Mouse (Mus musculus) intestine, embryonic 15.5 days (tissue): ENCODE measurements around the gene Rps2. TPM values are rescaled to one million over a fixed set of nuclear protein-coding genes. Genes with fewer than 3 reads are reported as not detected.
A peak's percentile ranks its signal among the peaks of the same experiment; 100 is the strongest.

Experiments used
- ATAC-seq: fragments of 200-750 bp; cut with Nextera tagmentation; 2 replicates; pipeline ENCODE4 v1.8.0; 2017; ENCODE audit warnings: moderate TSS enrichment, moderate library complexity
- H3K27ac ChIP-seq: fragments of 300-500 bp; sonication (generic); 2 replicates; pipeline ENCODE4 v1.5.1; 2015; ENCODE audit warnings: mild to moderate bottlenecking, inconsistent platforms
- H3K27me3 ChIP-seq: fragments of 300-500 bp; sonication (generic); replicated peaks from 2 replicates; pipeline ENCODE4 v1.6.1; 2015; ENCODE audit warnings: inconsistent platforms
- H3K36me3 ChIP-seq: fragments of 300-500 bp; sonication (generic); 2 replicates; pipeline ENCODE4 v1.6.1; 2015; ENCODE audit warnings: inconsistent platforms
- H3K4me1 ChIP-seq: fragments of 300-500 bp; sonication (generic); replicated peaks from 2 replicates; pipeline ENCODE4 v1.6.1; 2015; ENCODE audit warnings: inconsistent platforms
- H3K4me2 ChIP-seq: fragments of 300-500 bp; sonication (generic); replicated peaks from 2 replicates; pipeline ENCODE4 v1.6.1; 2015; ENCODE audit warnings: mild to moderate bottlenecking, inconsistent platforms
- H3K4me3 ChIP-seq: fragments of 300-500 bp; sonication (generic); replicated peaks from 2 replicates; pipeline ENCODE4 v1.5.1; 2015; ENCODE audit warnings: inconsistent platforms
- H3K9ac ChIP-seq: fragments of 300-500 bp; sonication (generic); 2 replicates; pipeline ENCODE4 v1.6.1; 2015; ENCODE audit warnings: inconsistent platforms
- H3K9me3 ChIP-seq: fragments of 300-500 bp; sonication (generic); 2 replicates; pipeline ENCODE4 v1.6.1; 2016; ENCODE audit warnings: inconsistent platforms
- WGBS: fragments of 180-500 bp; shearing (Covaris S2); methylation state at CpG from one replicate; pipeline ENCODE4 v1.1.7; 2015; 5-methylcytosine and 5-hydroxymethylcytosine counted together
- polyA plus RNA-seq: library from polyadenylated mRNA; unstranded; fragments of >200 nt; fragmentation: Nextera tagmentation; extraction: Ambion mirVana; gene quantifications from 2 replicates; pipeline ENCODE4 v1.2.1, GENCODE M21; 2015

Rps2 gene
- polyA plus RNA-seq, 1 experiment from 2014 or later: 1,514 TPM

DNA sequence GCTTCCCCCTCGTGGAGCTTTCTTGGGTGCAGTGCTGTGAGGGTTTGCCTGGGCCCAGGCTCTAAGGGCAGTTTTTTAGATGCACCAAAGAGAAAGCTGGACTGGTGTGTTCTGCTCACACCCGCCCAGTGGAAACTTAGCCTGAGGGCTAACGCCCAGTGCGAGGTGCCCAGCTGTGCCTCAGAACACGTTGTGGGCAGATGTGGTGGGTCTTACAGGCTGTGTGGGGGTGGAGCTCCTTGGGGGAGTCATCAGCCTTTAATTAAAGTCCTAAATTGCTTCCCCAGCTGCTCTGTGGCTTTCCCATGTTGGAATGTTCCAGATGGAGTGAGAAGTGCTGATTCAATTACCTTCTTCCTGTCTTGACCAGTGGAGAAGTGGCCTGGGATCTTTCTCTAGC lies 43.2 kb downstream of the Rps2 start:
- WGBS: 53% methylated on average over 5 of the region's 5 CpGs
- no peaks in the 10 kb centered on the region for H3K36me3 ChIP-seq

GRCm38 (mm10) chr17:24765016-24765905 lies 47.3 kb downstream of the Rps2 start:
- Histone ChIP-seq H3K4me2 (no peak overlapping the region), H3K4me1 (peaks cover 3% of the 10 kb centered on the region; the same call in 1 of the 2 replicates), H3K27me3 (no peaks in the 10 kb centered on the region), H3K36me3 (no peaks in the 10 kb centered on the region), H3K9ac (no peak overlapping the region), H3K27ac (0 out of 2 replicates have a peak overlapping the region, but pooled peaks have one; percentile 14), H3K4me3 (no peak overlapping the region), H3K9me3 (no peaks in the 10 kb centered on the region)
- ATAC-seq: no peak
- WGBS: 46% methylated on average over 22 of the region's 22 CpGs

More for the DNA sequence above, 43.2 kb downstream of the Rps2 start:
- Histone ChIP-seq H3K27ac (no peak overlapping the region), H3K9ac (no peak overlapping the region), H3K4me1 (peaks cover 3% of the 10 kb centered on the region; the same call in 1 of the 2 replicates), H3K27me3 (no peaks in the 10 kb centered on the region), H3K9me3 (no peaks in the 10 kb centered on the region), H3K4me2 (no peak overlapping the region), H3K4me3 (no peak overlapping the region)
- ATAC-seq: no peak

DNA sequence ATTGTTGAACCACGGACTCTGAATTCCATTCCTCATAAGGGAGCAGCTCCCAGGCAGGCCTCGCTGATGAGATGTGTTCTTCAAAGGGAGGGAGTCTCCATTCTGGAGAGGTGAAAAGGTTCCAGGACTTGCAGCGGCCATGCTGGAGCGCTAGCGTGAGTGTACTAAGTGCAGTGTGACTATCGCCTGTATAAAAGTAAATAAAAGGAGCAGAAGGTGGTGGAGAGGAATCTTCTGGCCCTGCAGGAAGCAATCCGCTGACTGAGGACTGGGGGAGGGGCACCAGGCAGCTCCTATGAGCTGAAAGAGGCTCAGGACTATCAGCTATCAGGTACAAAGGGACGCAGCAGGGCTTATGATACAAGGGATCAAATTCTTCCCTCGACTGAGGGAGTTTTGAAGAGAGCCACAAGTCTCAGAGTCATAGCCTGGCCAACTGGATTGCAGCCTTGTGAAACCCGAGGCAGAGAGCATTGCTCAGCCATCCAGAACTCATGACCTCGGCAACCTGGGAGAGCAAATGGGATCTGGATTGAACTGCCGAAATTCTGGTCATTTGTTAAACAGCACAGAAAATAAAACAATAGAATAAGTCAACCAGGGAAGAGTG lies 48.5 kb downstream of the Rps2 start:
- WGBS: 17% methylated on average over 12 of the region's 12 CpGs
- H3K27me3 ChIP-seq: no peaks in the 10 kb centered on the region
- no peak overlapping the region for H3K4me2 ChIP-seq
- H3K36me3 ChIP-seq: no peaks in the 10 kb centered on the region
- H3K9me3 ChIP-seq: no peaks in the 10 kb centered on the region
- H3K4me1 ChIP-seq: peaks cover 3% of the 10 kb centered on the region; the same call in 1 of the 2 replicates
- no peak overlapping the region for H3K27ac ChIP-seq
- no peak overlapping the region for H3K9ac ChIP-seq
- ATAC-seq: no peak
- no peak overlapping the region for H3K4me3 ChIP-seq

DNA sequence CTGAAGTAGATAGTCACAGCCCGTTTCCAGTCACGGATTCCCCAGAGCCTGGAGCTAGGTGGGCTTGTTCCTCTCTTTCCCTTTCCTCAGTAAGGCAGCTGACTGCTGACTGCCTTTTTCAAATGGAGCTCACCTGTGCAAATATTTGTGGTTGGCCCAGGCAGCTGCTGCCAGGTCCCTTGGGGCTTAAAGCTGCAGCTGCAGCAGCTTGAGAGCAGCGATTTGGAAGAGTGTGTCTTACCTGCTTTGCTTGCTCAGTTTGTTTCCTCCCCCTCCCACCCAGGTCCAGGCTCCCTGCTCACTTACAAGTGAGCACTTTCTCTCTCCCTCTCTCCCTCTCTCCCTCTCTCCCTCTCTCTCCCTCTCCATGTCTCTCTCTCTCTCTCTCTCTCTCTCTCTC lies 51.2 kb downstream of the Rps2 start:
- H3K4me1 ChIP-seq: peaks cover 3% of the 10 kb centered on the region; the same call in 1 of the 2 replicates
- WGBS: 26% methylated on average over 3 of the region's 3 CpGs
- no peak overlapping the region for H3K9ac ChIP-seq
- no peak overlapping the region for H3K4me3 ChIP-seq
- no peaks in the 10 kb centered on the region for H3K36me3 ChIP-seq
- no peak overlapping the region for H3K4me2 ChIP-seq
- no peaks in the 10 kb centered on the region for H3K9me3 ChIP-seq
- no peaks in the 10 kb centered on the region for H3K27me3 ChIP-seq
- ATAC-seq: no peak
- H3K27ac ChIP-seq: no peak overlapping the region

Other genes with a start within 250 kb of the Rps2 start
- gene E4f1, start 247.8 kb upstream of the Rps2 start, polyA plus RNA-seq: 23.0 and 29.3 TPM in 2 replicates
- gene Pgp, start 247.7 kb upstream of the Rps2 start, polyA plus RNA-seq: 79.9 and 80.6 TPM in 2 replicates
- 0.40 and 0.68 TPM in 2 replicates for gene Bricd5, start 244.2 kb upstream of the Rps2 start, polyA plus RNA-seq
- 25.2 and 27.3 TPM in 2 replicates for gene Mlst8, start 239.0 kb upstream of the Rps2 start, polyA plus RNA-seq
- gene Caskin1, start 229.5 kb upstream of the Rps2 start, polyA plus RNA-seq: 1.5 and 1.8 TPM in 2 replicates
- 81.6 and 89.3 TPM in 2 replicates for gene Traf7, start 190.2 kb upstream of the Rps2 start, polyA plus RNA-seq
- gene Rab26, start 183.9 kb upstream of the Rps2 start, polyA plus RNA-seq: 5.2 and 8.7 TPM in 2 replicates
- 16.9 and 17.4 TPM in 2 replicates for gene Pkd1, start 168.3 kb upstream of the Rps2 start, polyA plus RNA-seq
- gene Tsc2, start 85.5 kb upstream of the Rps2 start, polyA plus RNA-seq: 41.0 and 45.7 TPM in 2 replicates
- 15.6 and 18.1 TPM in 2 replicates for gene Nthl1, start 85.4 kb upstream of the Rps2 start, polyA plus RNA-seq
- gene Slc9a3r2, start 67.8 kb upstream of the Rps2 start, polyA plus RNA-seq: 43.9 and 49.2 TPM in 2 replicates
- 0.30 and 0.56 TPM in 2 replicates for gene Npw, start 59.7 kb upstream of the Rps2 start, polyA plus RNA-seq
- gene Zfp598, start 48.4 kb upstream of the Rps2 start, polyA plus RNA-seq: 20.0 and 20.5 TPM in 2 replicates
- gene Syngr3, start 28.2 kb upstream of the Rps2 start, polyA plus RNA-seq: 7.0 and 7.7 TPM in 2 replicates
- 41.8 and 45.9 TPM in 2 replicates for gene Gfer, start 22.0 kb upstream of the Rps2 start, polyA plus RNA-seq
- gene Noxo1, start 21.9 kb upstream of the Rps2 start, polyA plus RNA-seq: 10.3 and 10.4 TPM in 2 replicates
- 67.3 and 67.5 TPM in 2 replicates for gene Tbl3, start 10.5 kb upstream of the Rps2 start, polyA plus RNA-seq
- 0.11 and 0.19 TPM in 2 replicates for gene Rnf151, start 53 bp upstream of the Rps2 start, polyA plus RNA-seq
- 303 and 319 TPM in 2 replicates for gene Ndufb10, start 6.4 kb downstream of the Rps2 start, polyA plus RNA-seq
- not detected in 2 replicates for gene Rpl3l, start 9.7 kb downstream of the Rps2 start, polyA plus RNA-seq
- gene Msrb1, start 18.5 kb downstream of the Rps2 start, polyA plus RNA-seq: 32.4 and 33.9 TPM in 2 replicates
- gene Hs3st6, start 34.9 kb downstream of the Rps2 start, polyA plus RNA-seq: 0.78 and 0.81 TPM in 2 replicates
- not detected in 2 replicates for gene Meiob, start 86.2 kb downstream of the Rps2 start, polyA plus RNA-seq
- gene Hagh, start 122.0 kb downstream of the Rps2 start, polyA plus RNA-seq: 55.1 and 69.8 TPM in 2 replicates
- 77.1 and 77.6 TPM in 2 replicates for gene Fahd1, start 132.2 kb downstream of the Rps2 start, polyA plus RNA-seq
- gene Igfals, start 147.9 kb downstream of the Rps2 start, polyA plus RNA-seq: 3.4 and 4.4 TPM in 2 replicates
- 51.5 and 57.9 TPM in 2 replicates for gene Nubp2, start 168.2 kb downstream of the Rps2 start, polyA plus RNA-seq
- 32.0 and 33.4 TPM in 2 replicates for gene Spsb3, start 168.5 kb downstream of the Rps2 start, polyA plus RNA-seq
- 27.3 and 27.4 TPM in 2 replicates for gene Eme2, start 177.0 kb downstream of the Rps2 start, polyA plus RNA-seq
- 111 and 117 TPM in 2 replicates for gene Mrps34, start 177.0 kb downstream of the Rps2 start, polyA plus RNA-seq
- 71.7 and 85.4 TPM in 2 replicates for gene Nme3, start 178.4 kb downstream of the Rps2 start, polyA plus RNA-seq
- gene Mapk8ip3, start 218.9 kb downstream of the Rps2 start, polyA plus RNA-seq: 22.4 and 23.2 TPM in 2 replicates
- gene Jpt2, start 242.6 kb downstream of the Rps2 start, polyA plus RNA-seq: 183 and 187 TPM in 2 replicates